Mouse (Mus musculus): ENCODE measurements around the gene Nup107.

Gene Nup107

GRCm38 (mm10) chr10:117792141-117793091 lies at the start of gene Nup107:
Gene Nup107, minus strand, starts transcription at chr10:117792705.
- peak; percentile 100 for DNase-seq

GRCm38 (mm10) chr10:117841765-117842164 lies 49.3 kb upstream of the Nup107 start:
- DNase-seq, result no peak

GRCm38 (mm10) chr10:117840431-117840995 lies 48.0 kb upstream of the Nup107 start:
- DNase-seq, result no peak

GRCm38 (mm10) chr10:117839737-117840136 lies 47.2 kb upstream of the Nup107 start:
- no peak for DNase-seq

GRCm38 (mm10) chr10:117838924-117839323 lies 46.4 kb upstream of the Nup107 start:
- no peak for DNase-seq

- peak; percentile 53 for DNase-seq
These were observed 43.8 kb upstream of the Nup107 start for GRCm38 (mm10) chr10:117836354-117836753.

GRCm38 (mm10) chr10:117835453-117835852 lies 42.9 kb upstream of the Nup107 start:
- DNase-seq, result no peak

GRCm38 (mm10) chr10:117830797-117831196 lies 38.3 kb upstream of the Nup107 start:
- DNase-seq, result no peak

GRCm38 (mm10) chr10:117829472-117830155 lies 37.1 kb upstream of the Nup107 start:
- no peak for DNase-seq

- no peak for DNase-seq
These were observed 36.5 kb upstream of the Nup107 start for GRCm38 (mm10) chr10:117829022-117829421.

GRCm38 (mm10) chr10:117828536-117828935 lies 36.0 kb upstream of the Nup107 start:
- DNase-seq, result no peak

- no peak for DNase-seq
These were observed 32.1 kb upstream of the Nup107 start for GRCm38 (mm10) chr10:117824647-117825046.

GRCm38 (mm10) chr10:117824139-117824538 lies 31.6 kb upstream of the Nup107 start:
- DNase-seq, result no peak

GRCm38 (mm10) chr10:117823321-117823720 lies 30.8 kb upstream of the Nup107 start:
- DNase-seq, result no peak

- no peak for DNase-seq
These were observed 26.1 kb upstream of the Nup107 start for GRCm38 (mm10) chr10:117818600-117818999.

GRCm38 (mm10) chr10:117816721-117817120 lies 24.2 kb upstream of the Nup107 start:
- no peak for DNase-seq

GRCm38 (mm10) chr10:117812501-117812900 lies 20.0 kb upstream of the Nup107 start:
- DNase-seq, result no peak

GRCm38 (mm10) chr10:117811555-117811954 lies 19.1 kb upstream of the Nup107 start:
- no peak for DNase-seq

GRCm38 (mm10) chr10:117810506-117810905 lies 18.0 kb upstream of the Nup107 start:
- no peak for DNase-seq

- DNase-seq, result peak; percentile 43
These were observed 15.6 kb upstream of the Nup107 start for GRCm38 (mm10) chr10:117808068-117808467.

GRCm38 (mm10) chr10:117805919-117806318 lies 13.4 kb upstream of the Nup107 start:
- DNase-seq, result no peak

- DNase-seq, result peak; percentile 34
These were observed 11.7 kb upstream of the Nup107 start for GRCm38 (mm10) chr10:117803870-117804850.
